Mouse (Mus musculus): ENCODE results near the gene Adgre5.

GRCm38 (mm10) chr8:83695351-83696106, 45.6 kb downstream of the Adgre5 start:
- TF ChIP-seq ZNF384 (IDR thresholded peaks at IDR 0.05; ENCODE audit: low read depth, low read length) (no peak), CHD1 (IDR thresholded peaks at IDR 0.05; ENCODE audit: low read depth, low read length) (no peak), ZC3H11A (IDR thresholded peaks at IDR 0.05; ENCODE audit: low read depth, low read length) (no peak), CTCF (conservative IDR thresholded peaks at IDR 0.05 in 1 of 2, IDR thresholded peaks at IDR 0.05 in 1 of 2; ENCODE audit: low read depth in 2 of 2, low read length in 2 of 2) (no peak), ELF1 (IDR thresholded peaks at IDR 0.05; ENCODE audit: low read depth, low read length) (peak; percentile 81), ETS1 (conservative IDR thresholded peaks at IDR 0.05; ENCODE audit: low read depth, low read length) (no peak), POLR2A (IDR thresholded peaks at IDR 0.05; ENCODE audit: low read depth, low read length) (no peak), EP300 (IDR thresholded peaks at IDR 0.05; ENCODE audit: low read length) (no peak)
